Comparison of ENCODE assay signal across 19 mouse cellular contexts in genomic region chr5:36419861-36420260, GRCm38 (mm10). TPM values are rescaled to one million over a fixed set of nuclear protein-coding genes. Genes with fewer than 3 reads are reported as not detected.
DNase-seq lines count a peak whose midpoint lies in the region; TF ChIP-seq lines count a peak whose summit lies in the region.
"Had no signal": no experiment of that assay in that cellular context is flagged by ENCODE, and none has a peak within 500 bp of the region (broad histone marks: within the 10 kb centered on the region; RNA-seq: fewer than 3 reads in every experiment).

No protein-coding gene starts in this region.

- no peak for TF ChIP-seq CTCF in layer of hippocampus, adult 2 months (conservative IDR thresholded peaks at IDR 0.05)

- DNase-seq in layer of hippocampus, adult 11-12 months (ENCODE audit: low spot score): peak; percentile 50
- DNase-seq in layer of hippocampus, postnatal 25 days (ENCODE audit: extremely low spot score in 1 of 2, low spot score in 1 of 2): no peak
- DNase-seq in layer of hippocampus, adult 2 months (ENCODE audit: low spot score in 2 of 2): peak in 1 of 2 experiments; percentile 46
- DNase-seq in layer of hippocampus, postnatal 36 days: no peak
- DNase-seq in layer of hippocampus, adult 9-11 months: peak; percentile 65
- DNase-seq in layer of hippocampus, postnatal 10 days (ENCODE audit: low spot score in 2 of 2): no peak
- peak; percentile 65 for DNase-seq in brain, adult 2 months (ENCODE audit: low read depth, low spot score)
- no peak for DNase-seq in kidney, postnatal 4 days
- DNase-seq: adrenal gland, adult 2 months; adrenal gland, adult 8-10 months; adrenal gland, postnatal 10 days; adrenal gland, postnatal 14 days; adrenal gland, postnatal 25 days; adrenal gland, postnatal 36 days; B cell, adult 2 months; cerebellum, adult 11 months; cerebellum, adult 11-12 months; cerebellum, adult 18-20 months had no signal

- H3K27ac ChIP-seq in layer of hippocampus, adult 2 months: peak overlapping the region; percentile 8; the same call in 1 of the 2 replicates

- no peak overlapping the region for H3K4me3 ChIP-seq in layer of hippocampus, adult 2 months

RNA-seq across cellular contexts. Expression of gene Sorcs2, which starts 21.9 kb away (rescaled TPM):
- 10 to 100 TPM; 52.4 to 53.8 TPM for total RNA-seq in layer of hippocampus, postnatal 25 days (2021)
- 10 to 100 TPM; 49.2 to 54.8 TPM for total RNA-seq in layer of hippocampus, adult 2 months (2021)
- total RNA-seq in layer of hippocampus, postnatal 36 days (2021): 10 to 100 TPM; 52.0 to 56.6 TPM
- total RNA-seq in layer of hippocampus, postnatal 10 days (2021): 10 to 100 TPM; 56.9 to 60.9 TPM
- total RNA-seq: MEL had no signal

RNA-seq across cellular contexts. Expression of gene Grpel1, which starts 44.9 kb away (rescaled TPM):
- total RNA-seq in layer of hippocampus, postnatal 25 days (2021): 10 to 100 TPM; 21.8 to 24.7 TPM
- 10 to 100 TPM; 24.0 to 24.5 TPM for total RNA-seq in layer of hippocampus, adult 2 months (2021)
- total RNA-seq in layer of hippocampus, postnatal 36 days (2021): 10 to 100 TPM; 21.6 to 22.8 TPM
- total RNA-seq in layer of hippocampus, postnatal 10 days (2021): 10 to 100 TPM; 21.7 to 22.4 TPM

Comparison
In these comparisons a context has a peak if more than half of its experiments do, and no peak if none do; other contexts are left out.
1. DNase-seq: peak in layer of hippocampus, adult 11-12 months (single experiment), layer of hippocampus, adult 9-11 months (single experiment) and brain, adult 2 months (single experiment); none in layer of hippocampus, postnatal 25 days (0 of 2), layer of hippocampus, postnatal 36 days (0 of 2), layer of hippocampus, postnatal 10 days (0 of 2) and kidney, postnatal 4 days (0 of 2).